Mouse (Mus musculus) forebrain, embryonic 14.5 days (tissue): ENCODE measurements around the gene Thpo. TPM values are rescaled to one million over a fixed set of nuclear protein-coding genes. Genes with fewer than 3 reads are reported as not detected.

Experiments used
- ATAC-seq: fragments of 200-750 bp; cut with Nextera tagmentation; 2 replicates; pipeline ENCODE4 v1.8.0; 2017; ENCODE audit warnings: mild to moderate bottlenecking, moderate library complexity
- DNase-seq: peaks from one replicate; pipeline ENCODE4 v3.0.0-alpha.2; 2015; ENCODE audit warnings: low spot score
- H3K27ac ChIP-seq: fragments of 300-500 bp; sonication (generic); 2 replicates; pipeline ENCODE4 v1.5.1; 2014; ENCODE audit warnings: low read depth, mild to moderate bottlenecking, control low read depth, low read length, moderate library complexity
- H3K27me3 ChIP-seq: fragments of 300-500 bp; sonication (generic); replicated peaks from 2 replicates; pipeline ENCODE4 v1.6.1; 2014; ENCODE audit warnings: low read length, control low read depth, mixed read lengths; ENCODE audit not compliant: control insufficient read depth, insufficient read depth
- H3K36me3 ChIP-seq: fragments of 300-500 bp; sonication (generic); 2 replicates; pipeline ENCODE4 v1.6.1; 2014; ENCODE audit warnings: low read length, control low read depth; ENCODE audit not compliant: control insufficient read depth, insufficient read depth
- H3K4me1 ChIP-seq: fragments of 300-500 bp; sonication (generic); 2 replicates; pipeline ENCODE4 v1.6.1; 2014; ENCODE audit warnings: antibody characterized with exemption, low read length, control low read depth; ENCODE audit not compliant: control insufficient read depth, insufficient read depth
- H3K4me2 ChIP-seq: fragments of 300-500 bp; sonication (generic); 2 replicates; pipeline ENCODE4 v1.6.1; 2014; ENCODE audit warnings: mild to moderate bottlenecking, control low read depth, low read length
- H3K4me3 ChIP-seq: fragments of 300-500 bp; sonication (generic); 2 replicates; pipeline ENCODE4 v1.5.1; 2014; ENCODE audit warnings: low read depth, low read length, control low read depth
- H3K9ac ChIP-seq: fragments of 300-500 bp; sonication (generic); 2 replicates; pipeline ENCODE4 v1.6.1; 2014; ENCODE audit warnings: mild to moderate bottlenecking, low read length, control low read depth, moderate library complexity
- H3K9me3 ChIP-seq: fragments of 300-500 bp; sonication (generic); replicated peaks from 2 replicates; pipeline ENCODE4 v1.6.1; 2016; ENCODE audit warnings: low read length, control low read depth, mixed read lengths; ENCODE audit not compliant: control insufficient read depth
- WGBS: fragments of 180-500 bp; shearing (Covaris S2); extraction: QIAGEN DNeasy Blood & Tissue Kit; methylation state at CpG from one replicate; pipeline ENCODE4 v1.1.7; 2014; 5-methylcytosine and 5-hydroxymethylcytosine counted together
- polyA plus RNA-seq: library from polyadenylated mRNA; unstranded; fragments of >200 nt; fragmentation: Nextera tagmentation; extraction: Ambion mirVana; gene quantifications from 2 replicates; pipeline ENCODE4 v1.2.1, GENCODE M21; 2014

The Thpo gene
- polyA plus RNA-seq, 1 experiment from 2014 or later = 0.25 TPM

DNA sequence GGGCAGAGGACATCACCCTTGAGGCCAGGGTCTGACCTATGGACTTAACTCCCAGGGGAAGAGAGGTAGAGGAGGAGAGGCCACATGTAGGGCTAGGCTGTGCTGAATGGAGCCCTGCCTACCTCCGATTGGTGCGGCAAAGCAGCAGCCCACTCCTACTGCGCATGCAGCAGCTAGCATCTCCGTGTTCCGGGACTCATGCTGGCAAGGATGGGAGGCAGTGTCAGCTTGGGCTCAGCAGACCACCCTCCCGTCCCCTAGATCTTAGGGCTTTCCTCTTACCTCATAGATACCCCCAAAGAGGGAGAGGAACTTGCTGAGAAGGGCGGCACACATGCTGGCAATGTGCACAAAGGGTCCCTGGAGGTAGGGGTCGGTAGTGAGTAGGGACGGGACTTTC lies 22.1 kb downstream of the Thpo start:
- 73% methylated on average over 9 of the region's 9 CpGs for WGBS
- no peaks in the 10 kb centered on the region for H3K27me3 ChIP-seq
- no peak overlapping the region for H3K4me3 ChIP-seq
- no peak for ATAC-seq
- DNase-seq = no peak
- H3K9ac ChIP-seq = no peak overlapping the region
- H3K9me3 ChIP-seq = no peaks in the 10 kb centered on the region
- H3K4me1 ChIP-seq = peaks cover 20% of the 10 kb centered on the region
- H3K27ac ChIP-seq = no peak overlapping the region
- H3K4me2 ChIP-seq = no peak overlapping the region
- peaks cover 33% of the 10 kb centered on the region for H3K36me3 ChIP-seq

DNA sequence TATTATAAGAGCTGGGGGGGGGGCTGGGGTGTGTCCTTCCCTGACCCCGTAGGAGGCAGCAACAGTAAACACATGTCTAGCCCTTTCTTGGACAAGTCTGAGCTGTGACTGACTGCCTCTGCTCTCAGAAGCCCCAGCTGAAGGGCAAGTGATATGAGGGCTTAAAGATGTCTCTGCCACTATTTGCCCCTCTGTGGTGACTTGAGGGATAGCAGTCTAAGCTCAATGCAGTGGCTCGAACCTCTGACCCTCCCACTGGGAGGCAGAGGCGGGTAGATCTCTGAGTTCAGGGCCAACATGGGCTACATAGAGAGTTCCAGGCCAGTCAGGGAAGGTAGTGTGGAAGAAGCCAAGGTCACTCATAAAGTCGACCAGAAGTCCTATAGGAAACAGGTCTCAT lies 23.5 kb downstream of the Thpo start:
- no peaks in the 10 kb centered on the region for H3K27me3 ChIP-seq
- no peak overlapping the region for H3K4me3 ChIP-seq
- peaks cover 14% of the 10 kb centered on the region for H3K4me1 ChIP-seq
- DNase-seq (no peak), ATAC-seq (no peak)
- no peak overlapping the region for H3K27ac ChIP-seq
- no peaks in the 10 kb centered on the region for H3K9me3 ChIP-seq
- H3K36me3 ChIP-seq = peaks cover 47% of the 10 kb centered on the region
- 77% methylated on average over 4 of the region's 4 CpGs for WGBS
- no peak overlapping the region for H3K9ac ChIP-seq
- no peak overlapping the region for H3K4me2 ChIP-seq

DNA sequence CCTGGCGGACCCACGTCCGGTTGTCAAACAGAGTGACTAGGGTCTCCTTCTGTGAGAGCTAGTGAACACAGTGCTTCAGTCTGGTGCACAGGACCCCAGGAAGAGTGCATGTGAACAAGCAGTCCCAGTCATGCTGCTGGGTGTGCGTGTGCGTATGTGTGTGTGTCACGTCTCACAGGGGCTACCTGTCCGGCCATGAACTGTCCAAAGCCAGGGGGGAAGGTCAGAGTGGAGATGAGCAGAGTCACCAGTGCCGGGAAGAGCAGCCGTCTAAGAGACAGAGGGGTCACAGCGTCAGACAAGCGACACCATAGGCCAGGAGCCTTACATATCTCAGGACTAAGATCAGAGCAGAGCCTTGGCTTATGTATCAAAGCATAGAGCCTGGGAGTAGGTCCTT lies 23.9 kb downstream of the Thpo start:
- no peak for ATAC-seq
- DNase-seq = no peak
- WGBS = 92% methylated on average over 11 of the region's 11 CpGs
- peaks cover 49% of the 10 kb centered on the region for H3K36me3 ChIP-seq
- no peak overlapping the region for H3K4me3 ChIP-seq
- H3K27ac ChIP-seq = no peak overlapping the region
- H3K27me3 ChIP-seq = no peaks in the 10 kb centered on the region
- H3K9ac ChIP-seq = no peak overlapping the region
- no peak overlapping the region for H3K4me2 ChIP-seq
- peaks cover 13% of the 10 kb centered on the region for H3K4me1 ChIP-seq
- no peaks in the 10 kb centered on the region for H3K9me3 ChIP-seq

DNA sequence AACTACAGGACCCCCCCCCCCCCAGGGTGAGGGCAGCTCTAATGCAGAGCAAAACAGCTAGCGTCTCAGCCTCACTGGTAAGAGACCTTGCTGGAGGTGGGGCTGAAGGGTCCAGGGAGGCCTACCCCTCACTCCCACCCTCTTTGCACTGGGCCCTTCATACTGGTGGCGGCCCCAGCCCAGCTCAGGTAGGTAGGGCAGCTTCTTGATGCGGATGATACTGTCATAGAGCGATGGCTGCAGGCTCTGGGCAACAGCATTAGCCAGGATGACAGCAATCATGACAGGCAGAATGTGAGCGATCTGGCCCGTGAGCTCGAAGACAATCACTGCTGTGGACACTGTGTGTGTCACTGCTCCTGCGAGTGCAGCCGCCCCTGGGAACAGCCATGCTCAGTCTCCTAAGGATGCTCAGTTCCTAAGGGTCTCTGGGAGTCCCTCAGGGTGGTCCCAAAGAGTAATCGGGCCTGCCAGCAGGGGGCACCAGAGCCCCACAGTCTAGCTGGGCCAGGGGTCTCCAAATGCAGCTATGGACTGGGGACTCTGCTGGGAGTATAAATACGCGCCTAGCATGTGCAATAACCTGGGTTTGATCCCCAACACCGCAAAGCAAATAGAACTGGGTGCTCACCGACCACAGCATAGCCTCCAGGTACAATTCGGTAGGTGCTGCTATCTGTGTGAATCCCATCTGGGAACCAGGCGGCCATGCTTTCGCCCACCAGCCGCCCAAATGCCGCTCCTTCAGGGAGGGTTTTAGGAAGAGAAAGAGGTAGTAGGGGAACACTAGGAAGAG lies 25.2 kb downstream of the Thpo start:
- DNase-seq (peak; percentile 80), ATAC-seq (peak; percentile 81)
- H3K27ac ChIP-seq = no peak overlapping the region
- H3K4me3 ChIP-seq = no peak overlapping the region
- peaks cover 3% of the 10 kb centered on the region; the same call in 1 of the 2 replicates for H3K4me1 ChIP-seq
- no peak overlapping the region for H3K4me2 ChIP-seq
- peaks cover 49% of the 10 kb centered on the region for H3K36me3 ChIP-seq
- H3K9ac ChIP-seq = no peak overlapping the region
- H3K9me3 ChIP-seq = no peaks in the 10 kb centered on the region
- 72% methylated on average over 19 of the region's 19 CpGs for WGBS
- no peaks in the 10 kb centered on the region for H3K27me3 ChIP-seq

DNA sequence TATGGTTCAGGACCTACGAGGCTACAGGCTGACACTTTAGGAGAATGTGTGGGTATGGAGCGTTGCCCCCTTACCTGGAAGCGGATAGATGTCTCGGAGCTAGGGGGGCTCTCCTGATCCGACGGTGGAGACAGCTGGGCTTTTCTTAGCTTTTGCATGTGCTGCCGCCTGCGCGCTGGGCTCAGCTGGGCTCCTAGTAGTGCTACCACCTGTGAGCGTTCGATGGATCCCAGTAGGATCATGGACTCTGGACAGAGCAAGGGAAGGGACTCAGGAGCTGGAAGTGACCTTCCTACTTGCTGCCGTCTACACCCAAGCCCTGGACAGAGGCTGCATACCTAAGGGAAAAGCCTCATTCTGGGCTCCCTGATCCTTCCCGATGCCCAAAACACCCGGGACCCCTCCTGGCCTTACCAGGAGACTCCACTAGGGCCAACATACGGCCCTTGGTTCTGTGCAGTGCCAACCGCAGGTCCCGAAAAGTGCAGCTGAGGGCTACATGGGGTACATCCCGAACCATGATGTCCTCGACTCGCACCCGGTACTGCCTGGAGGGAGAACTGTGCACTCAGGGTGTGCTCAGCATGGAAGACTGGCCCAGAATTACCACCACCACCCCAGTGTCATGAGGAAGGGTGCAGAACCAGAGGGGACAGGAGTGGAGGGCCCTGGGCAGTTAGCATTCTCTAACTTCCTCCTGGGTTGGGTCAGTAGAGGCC lies 25.9 kb downstream of the Thpo start:
- H3K4me2 ChIP-seq = no peak overlapping the region
- H3K9ac ChIP-seq = no peak overlapping the region
- ATAC-seq = no peak
- H3K27ac ChIP-seq = no peak overlapping the region
- no peak for DNase-seq
- H3K27me3 ChIP-seq = no peaks in the 10 kb centered on the region
- H3K4me3 ChIP-seq = no peak overlapping the region
- no peaks in the 10 kb centered on the region for H3K9me3 ChIP-seq
- H3K4me1 ChIP-seq = no peaks in the 10 kb centered on the region
- WGBS = 93% methylated on average over 21 of the region's 21 CpGs
- H3K36me3 ChIP-seq = peaks cover 53% of the 10 kb centered on the region

DNA sequence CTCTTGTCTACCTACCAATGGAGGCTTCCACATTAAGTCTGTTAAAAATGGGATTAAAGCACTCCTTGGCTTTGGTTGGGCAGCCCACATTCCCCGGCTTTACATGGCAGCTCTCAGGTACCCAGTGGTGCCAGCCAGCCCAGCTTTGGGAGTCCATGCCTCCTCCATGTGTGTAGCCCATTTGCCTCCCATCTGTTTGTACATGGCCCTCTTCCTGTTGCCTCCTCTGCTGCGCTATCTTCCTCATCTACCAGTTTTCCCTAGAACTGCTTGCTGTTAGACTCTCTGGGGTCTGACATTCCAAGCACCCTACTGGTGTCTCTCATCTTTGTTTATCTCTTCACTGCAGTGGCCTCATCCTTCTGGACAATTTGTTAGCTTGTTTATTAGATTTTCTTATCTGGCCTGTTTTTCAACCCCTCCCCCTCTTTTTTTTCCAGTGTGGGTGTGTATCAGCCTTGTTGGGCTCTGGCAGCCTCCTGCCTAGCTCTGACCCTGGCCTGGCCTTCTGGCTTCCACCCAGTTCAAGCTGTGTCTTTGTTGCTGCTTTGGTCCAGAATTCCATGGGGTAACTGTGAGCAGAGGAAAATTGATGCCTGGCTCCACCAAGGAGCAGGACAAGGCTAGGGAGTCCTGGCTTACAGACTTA lies 27.8 kb downstream of the Thpo start:
- Histone ChIP-seq H3K9ac (no peak overlapping the region), H3K4me1 (peaks cover 8% of the 10 kb centered on the region; the same call in 1 of the 2 replicates), H3K9me3 (no peaks in the 10 kb centered on the region), H3K4me2 (no peak overlapping the region), H3K27me3 (no peaks in the 10 kb centered on the region), H3K4me3 (no peak overlapping the region), H3K27ac (no peak overlapping the region), H3K36me3 (peaks cover 46% of the 10 kb centered on the region)
- ATAC-seq (no peak), DNase-seq (no peak)
- 88% methylated on average over 2 of the region's 2 CpGs for WGBS

DNA sequence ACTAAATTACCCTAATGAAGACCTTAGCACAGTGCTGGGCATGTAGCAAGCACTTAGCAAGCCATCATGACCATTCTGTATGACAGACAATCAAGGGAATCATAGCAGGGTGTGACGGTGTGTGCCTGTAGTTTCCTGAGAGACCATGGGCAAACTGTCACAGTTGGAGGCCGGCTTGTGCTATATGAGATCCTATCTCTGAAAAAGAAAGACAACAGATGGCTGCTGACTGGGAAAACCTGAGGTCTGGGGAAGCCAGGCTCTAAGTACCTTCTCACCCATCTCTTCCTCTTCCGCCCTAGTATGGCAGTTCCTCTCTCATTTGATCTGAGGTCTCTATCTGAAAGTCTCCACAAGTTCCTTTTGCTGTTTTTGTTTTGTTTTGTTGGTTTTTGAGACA lies 28.5 kb downstream of the Thpo start:
- H3K27ac ChIP-seq = no peak overlapping the region
- DNase-seq (no peak), ATAC-seq (no peak)
- 83% methylated on average over 3 of the region's 3 CpGs for WGBS
- no peak overlapping the region for H3K4me2 ChIP-seq
- no peaks in the 10 kb centered on the region for H3K27me3 ChIP-seq
- H3K4me1 ChIP-seq = peaks cover 8% of the 10 kb centered on the region; the same call in 1 of the 2 replicates
- H3K9ac ChIP-seq = no peak overlapping the region
- peaks cover 41% of the 10 kb centered on the region for H3K36me3 ChIP-seq
- H3K9me3 ChIP-seq = no peaks in the 10 kb centered on the region
- no peak overlapping the region for H3K4me3 ChIP-seq

DNA sequence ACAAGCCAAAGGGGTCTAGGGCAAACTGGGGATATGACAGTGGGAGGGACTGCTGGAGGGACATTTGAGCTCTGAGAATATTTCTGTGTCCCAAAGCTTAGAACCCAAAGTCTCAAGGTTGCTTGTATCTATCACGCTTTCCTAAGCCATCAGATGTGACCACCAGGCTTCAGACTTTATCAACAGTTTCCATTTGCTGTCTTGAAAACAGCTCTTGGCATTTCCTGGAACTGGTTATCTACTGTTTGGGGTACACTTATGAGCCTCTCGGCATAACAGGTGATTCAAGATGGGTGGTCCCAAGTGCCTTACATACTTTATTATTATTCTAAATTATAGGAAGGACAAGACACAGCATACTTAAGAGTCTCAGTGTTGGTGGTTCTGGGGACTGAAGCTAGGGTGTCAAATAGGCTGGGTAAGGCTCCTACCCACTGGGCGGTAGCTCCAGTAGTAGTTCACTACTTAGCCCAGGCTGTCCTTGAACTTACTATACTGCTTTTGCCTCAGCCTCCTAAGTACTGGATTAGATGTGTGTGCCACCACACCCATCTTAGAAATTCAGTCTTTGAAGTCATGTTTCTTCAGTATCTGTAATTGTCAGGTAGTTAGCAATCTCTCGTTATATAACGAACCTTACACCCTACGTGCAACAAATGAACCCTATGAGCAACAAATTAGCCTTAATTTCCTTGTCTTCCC lies 30.5 kb downstream of the Thpo start:
- ATAC-seq (no peak), DNase-seq (no peak)
- Histone ChIP-seq H3K9me3 (no peaks in the 10 kb centered on the region), H3K36me3 (peaks cover 47% of the 10 kb centered on the region), H3K9ac (no peak overlapping the region), H3K27me3 (no peaks in the 10 kb centered on the region), H3K4me3 (no peak overlapping the region), H3K27ac (no peak overlapping the region), H3K4me2 (no peak overlapping the region), H3K4me1 (peaks cover 8% of the 10 kb centered on the region; the same call in 1 of the 2 replicates)
- WGBS = 81% methylated on average over 6 of the region's 6 CpGs
